Mouse (Mus musculus) C2C12 (cell line): ENCODE results near the gene Wwtr1.

Source experiments
- CTCF ChIP-seq: IDR thresholded peaks from one replicate; pipeline ENCODE4 v1.5.1; 2011; ENCODE audit not compliant: control insufficient read depth, insufficient read depth, insufficient read length
- FOSL1 ChIP-seq: IDR thresholded peaks from one replicate; pipeline ENCODE4 v1.8.0; 2011; ENCODE audit warnings: mild to moderate bottlenecking, low read length; ENCODE audit not compliant: poor library complexity, insufficient read depth, severe bottlenecking
- MAX ChIP-seq: IDR thresholded peaks from one replicate; pipeline ENCODE4 v1.6.1; 2011; ENCODE audit warnings: mild to moderate bottlenecking, control low read depth
- MYOG ChIP-seq: IDR thresholded peaks from one replicate; pipeline ENCODE4 v1.6.1; 2011; ENCODE audit not compliant: control insufficient read depth, insufficient read length; ENCODE audit errors: extremely low read depth
- USF1 ChIP-seq: IDR thresholded peaks from one replicate; pipeline ENCODE4 v1.6.1; 2011; ENCODE audit warnings: low read depth, mild to moderate bottlenecking, control low read depth, moderate library complexity

DNA sequence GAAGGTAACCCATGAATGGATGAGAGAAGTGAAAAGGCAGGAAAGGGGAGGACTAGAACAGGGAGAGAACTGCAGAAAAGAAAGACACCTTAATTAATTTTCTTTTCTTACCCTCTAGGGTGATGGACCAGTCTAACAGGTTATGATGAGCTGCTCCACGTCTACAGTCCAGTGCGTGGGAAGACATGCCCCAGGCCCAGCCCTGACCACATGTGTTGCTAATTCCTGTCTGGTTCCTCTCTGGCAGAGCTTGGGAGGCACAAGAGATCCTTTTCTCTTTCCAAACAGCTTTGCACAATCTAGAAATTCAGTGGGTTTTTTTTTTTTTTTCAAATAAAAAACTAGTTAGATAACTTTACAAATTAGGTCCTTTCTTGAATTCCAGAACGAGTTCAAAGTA is 134.8 kb downstream of the Wwtr1 start:
- TF ChIP-seq CTCF (no peak), USF1 (no peak), MYOG (no peak), MAX (no peak), FOSL1 (no peak)
